Mouse (Mus musculus) forebrain, embryonic 14.5 days (tissue): Measurements from ENCODE around the gene Gm20741. TPM values are rescaled to one million over a fixed set of nuclear protein-coding genes. Genes with fewer than 3 reads are reported as not detected.

Experiments
- ATAC-seq: fragments of 200-750 bp; cut with Nextera tagmentation; 2 replicates; pipeline ENCODE4 v1.8.0; 2017; ENCODE audit warnings: mild to moderate bottlenecking, moderate library complexity
- DNase-seq: peaks from one replicate; pipeline ENCODE4 v3.0.0-alpha.2; 2015; ENCODE audit warnings: low spot score
- H3K27ac ChIP-seq: fragments of 300-500 bp; sonication (generic); 2 replicates; pipeline ENCODE4 v1.5.1; 2014; ENCODE audit warnings: low read depth, mild to moderate bottlenecking, control low read depth, low read length, moderate library complexity
- H3K27me3 ChIP-seq: fragments of 300-500 bp; sonication (generic); replicated peaks from 2 replicates; pipeline ENCODE4 v1.6.1; 2014; ENCODE audit warnings: low read length, control low read depth, mixed read lengths; ENCODE audit not compliant: control insufficient read depth, insufficient read depth
- H3K36me3 ChIP-seq: fragments of 300-500 bp; sonication (generic); 2 replicates; pipeline ENCODE4 v1.6.1; 2014; ENCODE audit warnings: low read length, control low read depth; ENCODE audit not compliant: control insufficient read depth, insufficient read depth
- H3K4me1 ChIP-seq: fragments of 300-500 bp; sonication (generic); 2 replicates; pipeline ENCODE4 v1.6.1; 2014; ENCODE audit warnings: antibody characterized with exemption, low read length, control low read depth; ENCODE audit not compliant: control insufficient read depth, insufficient read depth
- H3K4me2 ChIP-seq: fragments of 300-500 bp; sonication (generic); 2 replicates; pipeline ENCODE4 v1.6.1; 2014; ENCODE audit warnings: mild to moderate bottlenecking, control low read depth, low read length
- H3K4me3 ChIP-seq: fragments of 300-500 bp; sonication (generic); 2 replicates; pipeline ENCODE4 v1.5.1; 2014; ENCODE audit warnings: low read depth, low read length, control low read depth
- H3K9ac ChIP-seq: fragments of 300-500 bp; sonication (generic); 2 replicates; pipeline ENCODE4 v1.6.1; 2014; ENCODE audit warnings: mild to moderate bottlenecking, low read length, control low read depth, moderate library complexity
- H3K9me3 ChIP-seq: fragments of 300-500 bp; sonication (generic); replicated peaks from 2 replicates; pipeline ENCODE4 v1.6.1; 2016; ENCODE audit warnings: low read length, control low read depth, mixed read lengths; ENCODE audit not compliant: control insufficient read depth
- WGBS: fragments of 180-500 bp; shearing (Covaris S2); extraction: QIAGEN DNeasy Blood & Tissue Kit; methylation state at CpG from one replicate; pipeline ENCODE4 v1.1.7; 2014; 5-methylcytosine and 5-hydroxymethylcytosine counted together
- polyA plus RNA-seq: library from polyadenylated mRNA; unstranded; fragments of >200 nt; fragmentation: Nextera tagmentation; extraction: Ambion mirVana; gene quantifications from 2 replicates; pipeline ENCODE4 v1.2.1, GENCODE M21; 2014

Gene Gm20741
- polyA plus RNA-seq, 1 experiment from 2014 or later, result not detected

GRCm38 (mm10) chr16:88777596-88777995 lies 34.4 kb downstream of the Gm20741 start, which contains the start of gene Gm5965:
Gene Gm5965 (plus strand): TSS chr16:88777896.
- ATAC-seq (no peak), DNase-seq (no peak)
- Histone ChIP-seq H3K4me3 (no peak within 1 kb of the TSS), H3K4me2 (no peak within 1 kb of the TSS), H3K27me3 (no peaks in the 10 kb centered on the region), H3K4me1 (no peaks in the 10 kb centered on the region), H3K27ac (no peak within 1 kb of the TSS), H3K36me3 (no peaks in the 10 kb centered on the region), H3K9ac (no peak within 1 kb of the TSS), H3K9me3 (no peaks in the 10 kb centered on the region)
- 94% methylated on average over 5 of the region's 6 CpGs for WGBS

GRCm38 (mm10) chr16:88774106-88774505 lies 37.9 kb downstream of the Gm20741 start, which contains the start of gene 2310057N15Rik:
Gene 2310057N15Rik (minus strand): TSS chr16:88774206.
- Histone ChIP-seq H3K36me3 (no peaks in the 10 kb centered on the region), H3K27me3 (no peaks in the 10 kb centered on the region), H3K9me3 (no peaks in the 10 kb centered on the region), H3K27ac (no peak within 1 kb of the TSS), H3K4me2 (no peak within 1 kb of the TSS), H3K4me1 (no peaks in the 10 kb centered on the region), H3K9ac (no peak within 1 kb of the TSS), H3K4me3 (no peak within 1 kb of the TSS)
- ATAC-seq (no peak), DNase-seq (no peak)
- 88% methylated on average over 2 of the region's 2 CpGs for WGBS

Other genes with a start within 250 kb of the Gm20741 start
- not detected in 2 replicates for gene Cldn8, start 249.0 kb downstream of the Gm20741 start, polyA plus RNA-seq
- gene Krtap24-1, start 199.9 kb downstream of the Gm20741 start, polyA plus RNA-seq, result not detected in 2 replicates
- gene 2310079G19Rik, start 184.6 kb downstream of the Gm20741 start, polyA plus RNA-seq, result not detected in 2 replicates
- gene Krtap26-1, start 164.4 kb downstream of the Gm20741 start, polyA plus RNA-seq, result not detected in 2 replicates
- gene Krtap27-1, start 140.5 kb downstream of the Gm20741 start, polyA plus RNA-seq, result not detected in 2 replicates
- gene 2310061N02Rik, start 104.3 kb downstream of the Gm20741 start, polyA plus RNA-seq, result not detected in 2 replicates
- gene Krtap13-1, start 83.4 kb downstream of the Gm20741 start, polyA plus RNA-seq, result not detected in 2 replicates
- not detected in 2 replicates for gene Krtap13, start 60.6 kb downstream of the Gm20741 start, polyA plus RNA-seq
- gene 2310034C09Rik, start 53.4 kb downstream of the Gm20741 start, polyA plus RNA-seq, result not detected in 2 replicates
- gene 2310057N15Rik, start 38.0 kb downstream of the Gm20741 start, polyA plus RNA-seq, result not detected in 2 replicates
- gene Gm5965, start 34.3 kb downstream of the Gm20741 start, polyA plus RNA-seq, result not detected in 2 replicates
- not detected in 2 replicates for gene Krtap15, start 8.0 kb upstream of the Gm20741 start, polyA plus RNA-seq
- gene Krtap14, start 13.9 kb upstream of the Gm20741 start, polyA plus RNA-seq, result not detected in 2 replicates
- gene Krtap19-1, start 57.2 kb upstream of the Gm20741 start, polyA plus RNA-seq, result not detected in 2 replicates
- not detected in 2 replicates for gene Krtap19-2, start 62.0 kb upstream of the Gm20741 start, polyA plus RNA-seq
- gene Krtap19-3, start 65.8 kb upstream of the Gm20741 start, polyA plus RNA-seq, result not detected in 2 replicates
- gene Krtap19-4, start 72.9 kb upstream of the Gm20741 start, polyA plus RNA-seq, result not detected in 2 replicates
- not detected in 2 replicates for gene Krtap19-5, start 84.2 kb upstream of the Gm20741 start, polyA plus RNA-seq
- not detected in 2 replicates for gene Krtap19-9b, start 120.0 kb upstream of the Gm20741 start, polyA plus RNA-seq
- not detected in 2 replicates for gene Krtap16-3, start 150.7 kb upstream of the Gm20741 start, polyA plus RNA-seq
- gene Krtap22-2, start 198.5 kb upstream of the Gm20741 start, polyA plus RNA-seq, result not detected in 2 replicates
- gene Gm10229, start 203.1 kb upstream of the Gm20741 start, polyA plus RNA-seq, result not detected in 2 replicates
- not detected in 2 replicates for gene Krtap6-1, start 219.5 kb upstream of the Gm20741 start, polyA plus RNA-seq
- not detected in 2 replicates for gene Gm10228, start 229.3 kb upstream of the Gm20741 start, polyA plus RNA-seq
- gene Krtap6-5, start 235.7 kb upstream of the Gm20741 start, polyA plus RNA-seq, result not detected in 2 replicates